ENCODE assay signal across 8 mouse cellular contexts in the genomic region with DNA sequence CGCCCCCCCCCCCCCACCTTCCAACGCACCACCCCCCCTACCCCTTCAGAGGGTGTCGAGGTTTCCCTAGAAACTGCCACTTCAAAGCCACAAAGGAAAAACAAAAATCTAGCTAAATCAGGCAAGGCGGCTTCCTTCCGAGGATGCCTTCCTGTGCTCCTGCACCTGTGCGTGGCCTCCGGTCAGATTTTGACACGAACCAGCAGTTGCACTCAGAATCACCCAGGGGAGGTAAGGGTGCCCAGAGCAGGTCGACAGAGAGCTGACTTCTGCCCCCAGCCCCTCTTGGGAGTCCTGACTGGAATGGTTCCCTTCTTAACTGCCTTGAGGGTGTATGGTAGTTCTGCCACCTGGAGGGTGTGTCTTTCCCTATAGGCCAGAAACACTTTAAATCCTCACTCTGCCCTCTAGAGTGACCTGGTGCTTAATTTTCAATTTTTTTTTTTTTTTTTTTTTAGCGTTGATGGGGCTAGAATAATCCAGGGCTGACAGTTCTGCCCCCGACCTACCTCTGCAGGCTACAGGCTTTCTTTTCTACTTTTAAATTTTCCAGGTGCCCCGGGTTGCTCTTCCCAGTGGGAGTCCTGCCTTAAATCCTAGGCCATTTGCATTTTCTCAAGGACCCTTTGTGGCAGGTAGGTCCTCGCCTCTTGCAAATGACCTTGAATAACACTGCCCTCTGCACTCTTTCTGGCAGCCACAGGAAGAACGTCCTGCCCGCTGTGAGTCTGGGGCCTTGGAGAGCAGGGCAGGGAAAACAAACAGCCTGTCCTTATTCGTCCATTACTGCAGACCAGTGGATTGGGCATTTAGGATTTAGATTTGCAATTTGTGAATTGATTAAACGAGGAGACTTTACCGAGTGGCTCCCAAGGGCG.
A peak's percentile ranks its signal among the peaks of the same experiment; 100 is the strongest.
DNase-seq lines count a peak whose midpoint lies in the region; ATAC-seq and TF ChIP-seq lines count a peak whose summit lies in the region.

No protein-coding gene starts in this region.

- H3K27ac ChIP-seq in left cerebral cortex, adult 2 months: peak overlapping the region; percentile 57
- no peak overlapping the region for H3K27ac ChIP-seq in embryonic facial prominence, embryonic 14.5 days (replicated peaks; ENCODE audit: low read depth, low read length)
- peak overlapping the region; percentile 2; the same call in 1 of the 2 replicates for H3K27ac ChIP-seq in kidney, embryonic 14.5 days (ENCODE audit: low read depth, low read length)

- peak overlapping the region; percentile 11 for H3ac ChIP-seq in myocyte (ENCODE audit: control insufficient read depth, insufficient read length)

- H3K36me3 ChIP-seq in embryonic facial prominence, embryonic 14.5 days (ENCODE audit: control insufficient read depth, insufficient read depth, low read length): no peaks in the 10 kb centered on the region
- H3K36me3 ChIP-seq in kidney, embryonic 14.5 days (ENCODE audit: control insufficient read depth, insufficient read depth, low read length): no peaks in the 10 kb centered on the region
- H3K36me3 ChIP-seq in myocyte (ENCODE audit: control insufficient read depth, insufficient read depth): no peaks in the 10 kb centered on the region

- peak overlapping the region; percentile 73 for H3K4me2 ChIP-seq in embryonic facial prominence, embryonic 14.5 days (ENCODE audit: low read depth, low read length)
- H3K4me2 ChIP-seq in kidney, embryonic 14.5 days (replicated peaks; ENCODE audit: low read depth, low read length): peak overlapping the region; percentile 37
- peak overlapping the region; percentile 73 for H3K4me2 ChIP-seq in myocyte (ENCODE audit: low read depth)

- no peaks in the 10 kb centered on the region for H3K27me3 ChIP-seq in embryonic facial prominence, embryonic 14.5 days (replicated peaks; ENCODE audit: control insufficient read depth, insufficient read depth, low read length)
- no peaks in the 10 kb centered on the region for H3K27me3 ChIP-seq in kidney, embryonic 14.5 days (ENCODE audit: control insufficient read depth, insufficient read depth, low read length)
- H3K27me3 ChIP-seq in myocyte (ENCODE audit: control insufficient read depth, insufficient read depth, insufficient read length): no peaks in the 10 kb centered on the region

- intact Hi-C loops in left cerebral cortex, adult 2 months (cut with DNase I): loop anchor here (5.0 kb wide), 1 partner anchor 133 kb away; a partner anchor contains a TSS
- intact Hi-C loops in left cerebral cortex, postnatal 4 days (cut with DNase I): loop anchor here (10.0 kb wide), 1 partner anchor 126 kb away; no protein-coding TSS in a partner anchor
- intact Hi-C loops in left cerebral cortex, postnatal 25 days (cut with DNase I): loop anchor here (5.0 kb wide), 1 partner anchor 133 kb away; a partner anchor contains a TSS

- TF ChIP-seq CTCF in left cerebral cortex, adult 2 months (IDR thresholded peaks at IDR 0.05): no peak

- TF ChIP-seq POLR2A in myocyte (IDR thresholded peaks at IDR 0.05; ENCODE audit: insufficient read length, low read depth): no peak

- peaks cover 17% of the 10 kb centered on the region for H3K4me1 ChIP-seq in embryonic facial prominence, embryonic 14.5 days (ENCODE audit: control insufficient read depth, insufficient read depth, low read length)
- H3K4me1 ChIP-seq in kidney, embryonic 14.5 days (ENCODE audit: control insufficient read depth, insufficient read depth, low read length): peaks cover 7% of the 10 kb centered on the region; the same call in 1 of the 2 replicates

- H3K79me2 ChIP-seq in myocyte (ENCODE audit: control insufficient read depth, insufficient read depth): no peaks in the 10 kb centered on the region

- ATAC-seq in embryonic facial prominence, embryonic 14.5 days (ENCODE audit: low read depth): no peak
- 0 out of 2 replicates have a peak, but pooled peaks have one; percentile 50 for ATAC-seq in kidney, embryonic 14.5 days (ENCODE audit: low FRiP score, low TSS enrichment)

- DNase-seq in left cerebral cortex, adult 2 months (ENCODE audit: extremely low spot score in 1 of 2, low spot score in 2 of 2): no peak
- no peak for DNase-seq in left cerebral cortex, postnatal 4 days
- DNase-seq in embryonic facial prominence, embryonic 14.5 days (ENCODE audit: low spot score): no peak
- DNase-seq in left cerebral cortex, postnatal 25 days (ENCODE audit: low spot score in 2 of 2): no peak
- no peak for DNase-seq in cerebellum, adult 9-10 months
- no peak for DNase-seq in cerebellum, postnatal 36 days

- WGBS in embryonic facial prominence, embryonic 14.5 days: 16% methylated on average over 17 of the region's 19 CpGs
- 12% methylated on average over 19 of the region's 19 CpGs for WGBS in kidney, embryonic 14.5 days

- no peaks in the 10 kb centered on the region for H3K9me3 ChIP-seq in embryonic facial prominence, embryonic 14.5 days (ENCODE audit: control insufficient read depth, low read length)
- no peaks in the 10 kb centered on the region for H3K9me3 ChIP-seq in kidney, embryonic 14.5 days (ENCODE audit: control insufficient read depth, low read length)

- peak overlapping the region; percentile 63; the same call in 1 of the 2 replicates for H3K9ac ChIP-seq in embryonic facial prominence, embryonic 14.5 days (ENCODE audit: low read depth, low read length)
- no peak overlapping the region; the same call in 1 of the 2 replicates for H3K9ac ChIP-seq in kidney, embryonic 14.5 days (ENCODE audit: low read depth, low read length)

- H3K4me3 ChIP-seq in left cerebral cortex, adult 2 months: peak overlapping the region; percentile 37
- H3K4me3 ChIP-seq in embryonic facial prominence, embryonic 14.5 days (ENCODE audit: low read depth, low read length): peak overlapping the region; percentile 32
- H3K4me3 ChIP-seq in kidney, embryonic 14.5 days (ENCODE audit: low read length): peak overlapping the region; percentile 10; the same call in 1 of the 2 replicates
- peak overlapping the region; percentile 10 for H3K4me3 ChIP-seq in myocyte

TF ChIP-seq in myocyte, 11 proteins besides CTCF, POLR2A, EP300 and RAD21:
- no peak for TF ChIP-seq MYOD1 (IDR thresholded peaks at IDR 0.05; ENCODE audit: control insufficient read depth in 1 of 3, insufficient read length in 2 of 3, low read depth in 2 of 3)
- no peak for TF ChIP-seq TCF12 (IDR thresholded peaks at IDR 0.05; ENCODE audit: insufficient read depth, poor library complexity, severe bottlenecking)
- TF ChIP-seq MYOG (IDR thresholded peaks at IDR 0.05; ENCODE audit: control insufficient read depth in 1 of 3, insufficient read depth in 1 of 3, insufficient read length in 2 of 3, low read depth in 2 of 3): no peak
- TF ChIP-seq TCF3 (IDR thresholded peaks at IDR 0.05; ENCODE audit: insufficient read length, low read depth): no peak
- TF ChIP-seq MAX (IDR thresholded peaks at IDR 0.05; ENCODE audit: low read depth): no peak
- TF ChIP-seq POLR2AphosphoS2 (IDR thresholded peaks at IDR 0.05; ENCODE audit: insufficient read length, low read depth): no peak
- TF ChIP-seq REST (IDR thresholded peaks at IDR 0.05; ENCODE audit: insufficient read depth, insufficient read length): no peak
- TF ChIP-seq CEBPB (IDR thresholded peaks at IDR 0.05; ENCODE audit: insufficient read depth, poor library complexity, severe bottlenecking): no peak
- TF ChIP-seq SRF (IDR thresholded peaks at IDR 0.05; ENCODE audit: control insufficient read depth, insufficient read length, low read depth): no peak
- no peak for TF ChIP-seq E2F4 (IDR thresholded peaks at IDR 0.05; ENCODE audit: insufficient read depth)
- TF ChIP-seq USF1 (IDR thresholded peaks at IDR 0.05; ENCODE audit: low read depth): no peak
